Mouse (Mus musculus) liver, adult 2 months (tissue): Measurements from ENCODE around the gene Klhl11. TPM values are rescaled to one million over a fixed set of nuclear protein-coding genes. Genes with fewer than 3 reads are reported as not detected.

Source experiments
- DNase-seq: peaks from one replicate; pipeline ENCODE4 v3.0.0-alpha.2; 2011; ENCODE audit warnings: low read depth, low spot score; ENCODE audit errors: extremely low read depth
- H3K27ac ChIP-seq: fragments of 200-500 bp; replicated peaks from 2 replicates; pipeline ENCODE4 v1.5.1; 2012; ENCODE audit warnings: low read depth, mild to moderate bottlenecking, control low read depth, inconsistent platforms, low read length; ENCODE audit not compliant: insufficient read depth
- H3K27me3 ChIP-seq: fragments of 200-500 bp; 2 replicates; pipeline ENCODE4 v1.6.1; 2012; ENCODE audit warnings: mild to moderate bottlenecking, moderate library complexity, low read length, inconsistent platforms; ENCODE audit not compliant: control insufficient read depth, insufficient read depth
- H3K36me3 ChIP-seq: fragments of 200-500 bp; 2 replicates; pipeline ENCODE4 v1.6.1; 2012; ENCODE audit warnings: low read length, inconsistent platforms; ENCODE audit not compliant: control insufficient read depth, insufficient read depth
- H3K4me1 ChIP-seq: fragments of 200-500 bp; 2 replicates; pipeline ENCODE4 v1.6.1; 2011; ENCODE audit warnings: low read length; ENCODE audit not compliant: control insufficient read depth, insufficient read depth
- H3K4me3 ChIP-seq: fragments of 200-500 bp; 2 replicates; pipeline ENCODE4 v1.5.1; 2011; ENCODE audit warnings: low read depth, mild to moderate bottlenecking, control low read depth, low read length, moderate library complexity; ENCODE audit not compliant: insufficient read depth
- H3K79me2 ChIP-seq: fragments of 200-500 bp; 2 replicates; pipeline ENCODE4 v1.6.1; 2012; ENCODE audit warnings: inconsistent platforms, mild to moderate bottlenecking, low read length, moderate library complexity; ENCODE audit not compliant: control insufficient read depth, insufficient read depth
- H3K9ac ChIP-seq: fragments of 200-500 bp; 2 replicates; pipeline ENCODE4 v1.6.1; 2012; ENCODE audit warnings: low read depth, mild to moderate bottlenecking, control low read depth, inconsistent platforms, low read length
- CTCF ChIP-seq: fragments of 200-500 bp; IDR thresholded peaks from 2 replicates; pipeline ENCODE4 v1.5.1; 2011; ENCODE audit warnings: low read depth, low read length, control low read depth
- POLR2A ChIP-seq: fragments of 200-500 bp; IDR thresholded peaks from 2 replicates; pipeline ENCODE4 v1.6.1; 2011; ENCODE audit warnings: low read length, control low read depth; ENCODE audit not compliant: insufficient read depth; ENCODE audit errors: extremely low read depth
- WGBS: fragments of 180-500 bp; shearing (Covaris S2); methylation state at CpG from one replicate; pipeline ENCODE4 v1.1.7; 2018; 5-methylcytosine and 5-hydroxymethylcytosine counted together
- polyA plus RNA-seq: library from polyadenylated mRNA; depleted of rRNA; stranded (reverse); fragments of >200 nt; gene quantifications from 2 replicates; pipeline ENCODE4 v1.2.3, GENCODE M21; 2012
- total RNA-seq: library from RNA; depleted of rRNA; stranded (reverse); fragments of >200 nt; gene quantifications from 2 replicates; pipeline ENCODE4 v1.2.3, GENCODE M21; 2014

Gene Klhl11
- total and polyA plus RNA-seq, 2 experiments = 1.6 to 6.9 TPM

- Histone ChIP-seq H3K4me3 (no peak overlapping the region), H3K27me3 (no peaks in the 10 kb centered on the region), H3K27ac (no peak overlapping the region), H3K79me2 (no peaks in the 10 kb centered on the region), H3K36me3 (no peaks in the 10 kb centered on the region), H3K4me1 (no peaks in the 10 kb centered on the region), H3K9ac (no peak overlapping the region)
- no peak for TF ChIP-seq POLR2A
- no peak for TF ChIP-seq CTCF
- WGBS = 57% methylated on average over 9 of the region's 9 CpGs
- no peak for DNase-seq
Observed at GRCm38 (mm10) chr11:100428612-100429199, 43.8 kb downstream of the Klhl11 start.

GRCm38 (mm10) chr11:100426820-100427219 is 45.7 kb downstream of the Klhl11 start:
- no peak for DNase-seq
- Histone ChIP-seq H3K79me2 (no peaks in the 10 kb centered on the region), H3K27ac (no peak overlapping the region), H3K4me1 (no peaks in the 10 kb centered on the region), H3K27me3 (no peaks in the 10 kb centered on the region), H3K36me3 (no peaks in the 10 kb centered on the region), H3K9ac (no peak overlapping the region), H3K4me3 (no peak overlapping the region)
- TF ChIP-seq CTCF = no peak
- TF ChIP-seq POLR2A = no peak
- 84% methylated on average over 3 of the region's 3 CpGs for WGBS

GRCm38 (mm10) chr11:100425851-100426250 is 46.7 kb downstream of the Klhl11 start:
- peak; percentile 81 for TF ChIP-seq CTCF
- TF ChIP-seq POLR2A = no peak
- H3K9ac ChIP-seq = no peak overlapping the region
- WGBS = 53% methylated on average over 7 of the region's 7 CpGs
- no peak overlapping the region for H3K4me3 ChIP-seq
- H3K36me3 ChIP-seq = no peaks in the 10 kb centered on the region
- H3K27ac ChIP-seq = no peak overlapping the region
- no peaks in the 10 kb centered on the region for H3K79me2 ChIP-seq
- no peaks in the 10 kb centered on the region for H3K27me3 ChIP-seq
- no peaks in the 10 kb centered on the region for H3K4me1 ChIP-seq
- DNase-seq = peak; percentile 45

GRCm38 (mm10) chr11:100423836-100424235 is 48.7 kb downstream of the Klhl11 start:
- no peaks in the 10 kb centered on the region for H3K4me1 ChIP-seq
- no peaks in the 10 kb centered on the region for H3K36me3 ChIP-seq
- no peak for TF ChIP-seq POLR2A
- no peak for TF ChIP-seq CTCF
- H3K9ac ChIP-seq = no peak overlapping the region
- no peak overlapping the region for H3K27ac ChIP-seq
- H3K27me3 ChIP-seq = no peaks in the 10 kb centered on the region
- no peak overlapping the region for H3K4me3 ChIP-seq
- WGBS = 94% methylated on average over 7 of the region's 7 CpGs
- no peak for DNase-seq
- no peaks in the 10 kb centered on the region for H3K79me2 ChIP-seq

GRCm38 (mm10) chr11:100421537-100421936 is 51.0 kb downstream of the Klhl11 start:
- DNase-seq = no peak
- Histone ChIP-seq H3K27me3 (no peaks in the 10 kb centered on the region), H3K79me2 (no peaks in the 10 kb centered on the region), H3K4me1 (no peaks in the 10 kb centered on the region), H3K4me3 (no peak overlapping the region), H3K36me3 (no peaks in the 10 kb centered on the region), H3K27ac (no peak overlapping the region), H3K9ac (no peak overlapping the region)
- 92% methylated on average over 8 of the region's 8 CpGs for WGBS
- no peak for TF ChIP-seq CTCF
- TF ChIP-seq POLR2A = no peak
